Mouse (Mus musculus) CD8-positive naive resting alpha-beta T cell, adult 2 months (primary cell): ENCODE data around the gene Cit.

ENCODE experiments used
- DNase-seq, 2 experiments: peaks; one replicate each; pipeline ENCODE4 v3.0.0; 2022; ENCODE audit warnings: low read depth in 2 of 2, low spot score in 2 of 2

The Cit gene

GRCm38 (mm10) chr5:115850250-115851028 is 5.4 kb downstream of the Cit start:
- no peak for DNase-seq

GRCm38 (mm10) chr5:115851029-115851365 is 5.9 kb downstream of the Cit start:
- DNase-seq: no peak

GRCm38 (mm10) chr5:115852431-115852830 is 7.4 kb downstream of the Cit start:
- no peak for DNase-seq

GRCm38 (mm10) chr5:115853691-115854090 is 8.6 kb downstream of the Cit start:
- no peak for DNase-seq

GRCm38 (mm10) chr5:115854370-115854769 is 9.3 kb downstream of the Cit start:
- no peak for DNase-seq

GRCm38 (mm10) chr5:115858652-115859051 is 13.6 kb downstream of the Cit start:
- DNase-seq: no peak

GRCm38 (mm10) chr5:115859461-115859860 is 14.4 kb downstream of the Cit start:
- no peak for DNase-seq

- no peak for DNase-seq
These were observed 16.9 kb downstream of the Cit start for GRCm38 (mm10) chr5:115861991-115862390.

GRCm38 (mm10) chr5:115862439-115862838 is 17.4 kb downstream of the Cit start:
- DNase-seq: no peak

- DNase-seq: no peak
These were observed 21.2 kb downstream of the Cit start for GRCm38 (mm10) chr5:115866296-115866695.

- no peak for DNase-seq
These were observed 23.5 kb downstream of the Cit start for GRCm38 (mm10) chr5:115868540-115868939.

GRCm38 (mm10) chr5:115869198-115869597 is 24.1 kb downstream of the Cit start:
- no peak for DNase-seq

GRCm38 (mm10) chr5:115871153-115871552 is 26.1 kb downstream of the Cit start:
- no peak for DNase-seq

GRCm38 (mm10) chr5:115872106-115872505 is 27.0 kb downstream of the Cit start:
- no peak for DNase-seq

GRCm38 (mm10) chr5:115872956-115873355 is 27.9 kb downstream of the Cit start:
- no peak for DNase-seq

GRCm38 (mm10) chr5:115877425-115877824 is 32.3 kb downstream of the Cit start:
- DNase-seq: no peak

GRCm38 (mm10) chr5:115882165-115882564 is 37.1 kb downstream of the Cit start:
- DNase-seq: no peak

GRCm38 (mm10) chr5:115884429-115884828 is 39.4 kb downstream of the Cit start:
- DNase-seq: no peak

GRCm38 (mm10) chr5:115893772-115894171 is 48.7 kb downstream of the Cit start:
- no peak for DNase-seq

- no peak for DNase-seq
These were observed 52.0 kb downstream of the Cit start for GRCm38 (mm10) chr5:115897036-115897435.

- DNase-seq: no peak
These were observed 62.2 kb downstream of the Cit start for GRCm38 (mm10) chr5:115907037-115908009.

GRCm38 (mm10) chr5:115908251-115908650 is 63.2 kb downstream of the Cit start:
- no peak for DNase-seq
